Mouse (Mus musculus) lung, adult 2 months (tissue): ENCODE data around the gene Cables2.

Source experiments
- CTCF ChIP-seq: fragments of 200-500 bp; IDR thresholded peaks from 2 replicates; pipeline ENCODE4 v1.5.1; 2011; ENCODE audit warnings: mild to moderate bottlenecking, low read length, control low read depth; ENCODE audit not compliant: insufficient read depth
- POLR2A ChIP-seq: fragments of 200-500 bp; IDR thresholded peaks from 2 replicates; pipeline ENCODE4 v1.6.1; 2011; ENCODE audit warnings: low read depth, mild to moderate bottlenecking, control low read depth, low read length, borderline replicate concordance; ENCODE audit errors: extremely low read depth

DNA sequence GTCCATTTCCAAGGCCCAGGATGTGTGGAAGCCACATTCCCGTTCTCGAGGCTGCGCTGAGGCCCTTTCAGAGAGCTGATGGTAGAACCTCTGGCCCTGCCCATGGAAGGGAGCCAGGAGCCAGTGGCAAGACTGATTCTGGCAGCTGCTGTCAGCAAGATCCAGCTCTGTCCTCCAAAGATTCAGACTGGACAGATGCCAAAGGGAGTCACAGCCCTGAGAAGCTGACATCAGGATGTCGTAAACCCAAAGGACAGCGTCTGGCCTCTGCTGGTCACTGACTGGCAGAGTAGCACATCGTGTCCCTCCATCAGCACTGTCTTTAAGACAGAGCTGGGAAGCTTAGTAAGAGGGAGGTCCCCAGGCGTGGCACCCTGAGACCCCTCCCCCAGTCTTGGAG lies 44.7 kb downstream of the Cables2 start:
- TF ChIP-seq POLR2A, result no peak
- peak; percentile 9; the same call in 1 of the 2 replicates for TF ChIP-seq CTCF
